Mouse (Mus musculus) c-Kit-negative CD71-positive TER-119-positive erythroid progenitor cells, embryonic 14.5 days (primary cell): Measurements from ENCODE around the gene Zfp324.
"Not testable (repeated sequence)": the region's sequence is repeated elsewhere in the genome, so short reads cannot be mapped to it uniquely, and the experiment has no call there.

Source experiments
- DNase-seq: peaks from one replicate; pipeline ENCODE4 v3.0.0-alpha.2; 2013; ENCODE audit warnings: low read depth, low spot score

Gene Zfp324

DNA sequence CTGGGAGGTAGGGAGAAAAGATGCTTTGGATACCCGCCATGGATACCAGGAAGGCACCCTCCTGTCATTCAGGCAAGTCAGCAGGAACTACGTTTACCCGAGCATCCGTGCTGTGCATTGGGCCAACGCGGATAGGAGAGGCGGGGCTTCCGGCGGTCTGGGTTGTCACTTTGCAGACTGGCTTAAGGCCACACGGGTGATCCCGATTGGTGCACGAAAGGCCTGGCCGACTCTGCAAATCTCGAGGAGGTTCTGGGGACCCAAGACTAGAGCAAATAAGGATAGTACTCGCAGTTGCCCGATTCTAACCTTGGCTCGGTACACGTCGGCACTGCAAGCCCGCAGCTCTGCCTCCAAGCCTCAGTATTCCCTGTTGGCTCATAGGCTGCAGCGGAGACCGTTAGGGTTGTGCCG, at the start of gene Zfp324:
Gene Zfp324, plus strand, starts transcription at position 161 of the 414 bp plus-strand sequence.
- DNase-seq = peak; percentile 56

GRCm38 (mm10) chr7:12920495-12920894, 45.1 kb upstream of the Zfp324 start:
- not testable (repeated sequence) for DNase-seq

DNA sequence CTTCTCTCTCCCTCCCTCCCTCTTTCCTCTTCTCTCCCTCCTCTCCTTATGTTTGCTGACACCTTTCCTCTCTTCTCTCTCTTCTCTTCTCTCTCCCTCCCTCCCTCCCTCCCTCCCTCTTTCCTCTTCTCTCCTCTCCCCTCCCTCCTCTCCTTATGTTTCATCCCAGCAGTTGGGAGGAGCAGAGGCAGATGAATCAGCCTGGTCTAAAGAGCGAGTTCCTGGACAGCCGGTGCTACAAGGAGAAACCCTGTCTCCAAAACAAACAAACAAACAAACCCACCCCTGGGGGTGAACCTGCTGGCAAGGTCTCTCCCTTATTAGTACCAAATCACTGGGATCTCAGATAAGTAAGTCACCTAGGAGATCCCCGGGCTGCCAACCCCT, 44.3 kb upstream of the Zfp324 start:
- no peak for DNase-seq

- peak; percentile 99 for DNase-seq
Measured at GRCm38 (mm10) chr7:12921705-12922465, 43.8 kb upstream of the Zfp324 start, which contains the start of gene Rps5. TSS of gene Rps5 (plus strand) at chr7:12922290.

- DNase-seq = no peak
Measured at GRCm38 (mm10) chr7:12922729-12923128, 42.9 kb upstream of the Zfp324 start.

- DNase-seq = no peak
Measured at GRCm38 (mm10) chr7:12926316-12926715, 39.3 kb upstream of the Zfp324 start.

DNA sequence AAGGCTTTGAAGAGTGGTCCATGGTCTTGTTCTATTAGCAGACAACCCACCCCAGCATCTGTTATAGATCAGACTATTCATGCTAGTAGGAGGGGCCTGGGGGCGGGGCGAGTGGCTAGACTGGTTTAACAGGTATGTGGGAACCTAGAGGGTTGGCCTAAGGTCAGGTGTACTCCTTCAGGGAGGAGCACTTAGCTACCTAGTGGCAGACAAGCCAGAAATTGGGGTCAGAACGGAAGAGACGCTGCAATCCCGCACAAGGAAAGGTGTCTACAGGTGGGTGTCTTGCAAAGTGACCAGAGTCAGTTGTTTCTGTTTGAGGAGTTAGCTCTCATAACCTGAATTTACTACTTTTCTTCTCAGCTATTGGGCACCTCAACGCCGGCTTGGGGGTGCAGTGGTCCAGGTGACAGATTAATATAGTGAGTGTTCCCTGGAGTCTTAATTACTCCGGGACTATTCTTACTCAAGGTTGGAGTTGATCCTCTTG, 38.4 kb upstream of the Zfp324 start, which contains the start of gene Rnf225:
Gene Rnf225, plus strand, starts transcription at position 226 of the 490 bp plus-strand sequence.
- no peak for DNase-seq

DNA sequence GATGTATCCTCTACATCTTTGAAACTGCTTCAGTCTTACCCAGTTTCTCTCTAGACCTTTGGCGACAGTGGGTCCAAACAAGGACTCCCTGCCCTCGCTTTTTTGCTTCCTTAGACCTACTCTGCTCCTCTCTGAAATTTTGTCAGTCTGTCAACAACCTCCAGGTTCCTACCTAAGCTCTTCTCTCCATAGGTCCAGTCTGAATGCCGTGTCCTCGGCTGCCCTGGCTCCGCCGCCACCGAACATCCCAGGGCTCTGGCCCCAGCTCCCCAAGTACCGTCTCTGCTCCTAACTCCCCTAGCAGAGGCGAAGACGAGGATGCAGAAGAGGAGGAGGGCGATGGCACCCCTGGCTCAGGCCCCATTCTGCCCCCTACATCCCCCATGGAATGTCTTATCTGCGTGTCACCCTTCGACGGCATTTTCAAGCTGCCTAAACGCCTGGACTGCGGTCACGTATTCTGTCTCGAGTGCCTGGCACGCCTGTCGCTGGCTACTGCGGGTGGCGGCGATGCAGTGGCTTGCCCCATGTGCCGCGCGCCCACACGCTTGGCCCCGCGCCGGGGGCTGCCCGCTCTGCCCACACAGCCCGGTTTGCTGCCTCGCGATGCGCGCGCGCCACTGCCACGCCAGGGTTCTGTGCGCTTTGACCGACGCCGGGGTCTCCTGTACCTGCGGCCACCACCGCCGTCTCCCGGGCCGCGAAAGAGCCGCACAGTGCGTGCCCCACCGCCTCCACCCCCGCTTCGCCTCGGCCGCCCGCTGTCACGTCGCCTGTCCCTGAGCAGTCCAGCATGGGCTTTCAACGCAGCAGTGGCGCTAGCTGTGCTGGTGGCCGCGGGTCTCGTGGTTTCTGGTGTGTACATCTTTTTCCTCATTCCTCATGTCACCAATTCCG, 37.7 kb upstream of the Zfp324 start:
- DNase-seq = no peak

- DNase-seq = no peak
Measured at GRCm38 (mm10) chr7:12933615-12934140, 32.0 kb upstream of the Zfp324 start.

- no peak for DNase-seq
Measured at GRCm38 (mm10) chr7:12934808-12935207, 30.8 kb upstream of the Zfp324 start.

DNA sequence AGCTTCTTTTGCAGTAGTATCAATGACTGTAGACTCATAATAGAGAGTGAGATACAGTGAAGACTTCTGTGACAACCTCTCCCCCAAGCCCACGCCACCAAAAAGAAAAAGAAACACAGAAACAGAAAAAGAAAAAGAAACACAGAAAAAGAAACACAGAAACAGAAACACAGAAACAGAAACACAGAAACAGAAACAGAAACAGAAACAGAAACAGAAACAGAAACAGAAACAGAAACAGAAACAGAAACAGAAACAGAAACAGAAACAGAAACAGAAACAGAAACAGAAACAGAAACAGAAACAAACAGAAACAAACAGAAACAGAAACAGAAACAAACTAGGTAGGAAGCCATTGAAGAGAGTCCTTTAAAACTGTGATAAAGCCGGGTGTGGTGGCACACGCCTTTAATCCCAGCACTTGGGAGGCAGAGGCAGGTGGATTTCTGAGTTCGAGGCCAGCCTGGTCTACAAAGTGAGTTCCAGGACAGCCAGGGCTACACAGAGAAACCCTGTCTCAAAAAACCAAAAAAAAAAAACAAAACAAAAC, 28.3 kb upstream of the Zfp324 start:
- not testable (repeated sequence) for DNase-seq

- DNase-seq = no peak
Measured at GRCm38 (mm10) chr7:12940599-12940998, 25.0 kb upstream of the Zfp324 start.

- DNase-seq = no peak
Measured at GRCm38 (mm10) chr7:12943488-12943887, 22.1 kb upstream of the Zfp324 start.

DNA sequence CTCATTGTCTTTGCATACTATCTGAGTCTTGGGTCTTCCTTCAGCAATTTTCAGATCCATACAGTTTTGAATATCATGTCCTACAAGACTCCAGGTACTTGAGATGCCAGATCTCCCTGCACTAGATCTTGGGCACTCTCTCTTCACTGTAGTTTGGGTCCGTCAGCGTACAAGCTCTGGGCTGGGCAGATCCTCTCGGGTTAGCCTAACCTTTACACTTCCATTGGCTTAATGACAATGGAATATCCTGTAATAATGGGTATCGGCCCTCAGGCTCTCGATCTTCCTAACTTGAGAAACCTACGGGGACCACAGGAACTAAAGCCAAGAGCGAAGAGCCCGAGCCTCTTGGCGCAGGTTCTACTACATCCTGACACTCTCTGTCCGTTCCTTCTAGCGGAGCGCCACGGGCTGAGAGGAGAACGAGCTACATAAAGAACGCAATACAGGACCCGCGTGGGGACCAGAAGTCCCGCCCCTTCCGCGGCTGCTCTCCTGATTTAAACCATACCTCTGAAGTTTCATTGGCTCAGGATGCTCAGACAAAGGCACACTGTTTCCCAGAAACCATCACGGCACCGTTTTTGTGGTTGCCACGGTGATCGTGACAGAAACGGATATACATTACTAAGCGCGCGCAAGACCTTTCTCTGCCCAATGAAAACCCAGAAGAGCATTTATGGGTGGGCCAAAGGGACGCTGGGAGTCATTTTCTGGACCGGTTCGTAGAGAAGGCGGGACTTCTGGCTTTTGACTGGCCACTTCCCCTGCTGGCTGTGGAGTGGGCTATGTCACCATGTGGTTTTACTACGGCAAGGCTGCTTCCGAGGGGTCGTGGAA, 16.4 kb upstream of the Zfp324 start:
- peak; percentile 88 for DNase-seq

- DNase-seq = no peak
Measured at GRCm38 (mm10) chr7:12949872-12950229, 15.8 kb upstream of the Zfp324 start.

DNA sequence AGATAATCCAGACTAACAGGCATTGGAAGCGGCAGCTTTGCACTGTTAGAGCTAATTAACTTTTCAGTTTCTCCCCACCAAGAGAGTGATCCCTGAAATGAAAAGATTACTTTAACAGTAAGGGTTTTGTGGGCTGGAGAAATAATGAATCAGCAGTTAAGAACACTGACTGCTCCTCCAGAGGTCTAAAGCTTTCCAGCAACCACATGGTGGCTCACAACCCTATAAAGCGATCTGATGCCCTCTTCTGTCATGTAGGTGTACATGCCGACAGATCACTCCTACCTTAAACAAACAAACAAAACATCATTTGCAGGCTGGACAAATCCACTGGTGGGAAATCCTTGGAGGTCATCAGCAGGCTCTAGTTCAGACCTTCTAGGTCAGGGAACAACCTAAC, 10.7 kb upstream of the Zfp324 start:
- no peak for DNase-seq

GRCm38 (mm10) chr7:12957511-12957910, 8.1 kb upstream of the Zfp324 start:
- DNase-seq = no peak

- no peak for DNase-seq
Measured at GRCm38 (mm10) chr7:12958948-12959347, 6.7 kb upstream of the Zfp324 start.

- no peak for DNase-seq
Measured at GRCm38 (mm10) chr7:12959718-12960117, 5.9 kb upstream of the Zfp324 start.

DNA sequence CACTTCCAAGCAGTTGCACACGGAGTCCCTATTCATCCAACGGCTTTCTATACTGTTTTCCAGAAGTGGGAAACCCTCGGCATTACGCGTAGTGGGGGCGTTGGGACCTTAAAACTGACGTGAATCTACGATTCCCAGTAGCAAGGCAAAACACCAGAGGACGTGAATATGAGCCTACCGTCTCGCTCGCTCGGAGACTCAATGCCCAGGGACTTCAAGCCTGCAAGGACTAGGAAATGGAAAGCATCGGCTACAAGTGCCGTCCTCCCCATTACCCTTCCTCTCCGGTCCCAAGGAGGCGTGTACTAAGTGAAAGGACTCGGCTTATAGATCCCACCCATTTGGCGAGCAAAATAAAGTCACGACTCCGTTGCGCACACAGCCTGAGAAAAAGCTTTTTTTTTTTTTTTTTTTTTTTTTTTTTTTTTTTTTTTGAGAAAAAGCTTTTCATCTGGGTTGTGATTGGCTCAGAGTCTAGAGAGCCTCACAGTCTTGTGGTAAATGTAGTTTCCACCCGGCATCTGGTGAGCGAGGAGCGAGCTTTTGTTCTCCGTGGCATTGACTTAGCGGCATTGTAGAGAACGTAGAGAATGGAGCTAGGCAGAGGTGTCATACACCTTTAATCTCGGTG, 4.0 kb upstream of the Zfp324 start:
- no peak for DNase-seq
